Mouse (Mus musculus) bone marrow, adult 2 months (tissue): ENCODE data around the gene Gtf3a. TPM values are rescaled to one million over a fixed set of nuclear protein-coding genes. Genes with fewer than 3 reads are reported as not detected.

Experiments used
- H3K27ac ChIP-seq: fragments of 200-500 bp; 2 replicates; pipeline ENCODE4 v1.5.1; 2012; ENCODE audit warnings: low read depth, mild to moderate bottlenecking, control low read depth, inconsistent platforms, low read length; ENCODE audit not compliant: control insufficient read depth, poor library complexity, insufficient read depth
- H3K4me1 ChIP-seq: fragments of 200-500 bp; 2 replicates; pipeline ENCODE4 v1.6.1; 2011; ENCODE audit warnings: low read length; ENCODE audit not compliant: control insufficient read depth, insufficient read depth
- H3K4me3 ChIP-seq: fragments of 200-500 bp; replicated peaks from 2 replicates; pipeline ENCODE3; 2011; ENCODE audit warnings: mild to moderate bottlenecking, low read depth, low read length, control low read depth; ENCODE audit not compliant: control insufficient read depth
- CTCF ChIP-seq: fragments of 200-500 bp; IDR thresholded peaks from 2 replicates; pipeline ENCODE4 v1.5.1; 2011; ENCODE audit warnings: low read length, control low read depth; ENCODE audit not compliant: control insufficient read depth, insufficient read depth
- POLR2A ChIP-seq: fragments of 200-500 bp; IDR thresholded peaks from 2 replicates; pipeline ENCODE4 v1.6.1; 2011; ENCODE audit warnings: low read depth, mild to moderate bottlenecking, control low read depth, low read length, borderline replicate concordance; ENCODE audit not compliant: control insufficient read depth
- WGBS: fragments of 180-500 bp; shearing (Covaris S2); methylation state at CpG from one replicate; pipeline ENCODE4 v1.1.7; 2018; 5-methylcytosine and 5-hydroxymethylcytosine counted together
- polyA plus RNA-seq: library from polyadenylated mRNA; stranded (reverse); fragments of >200 nt; gene quantifications from 2 replicates; pipeline ENCODE4 v1.2.4, GENCODE M21; 2011; ENCODE audit warnings: low replicate concordance; ENCODE audit not compliant: missing spikeins, insufficient read depth, insufficient read length

The Gtf3a gene
- polyA plus RNA-seq, result 11.9 and 19.4 TPM in 2 replicates

DNA sequence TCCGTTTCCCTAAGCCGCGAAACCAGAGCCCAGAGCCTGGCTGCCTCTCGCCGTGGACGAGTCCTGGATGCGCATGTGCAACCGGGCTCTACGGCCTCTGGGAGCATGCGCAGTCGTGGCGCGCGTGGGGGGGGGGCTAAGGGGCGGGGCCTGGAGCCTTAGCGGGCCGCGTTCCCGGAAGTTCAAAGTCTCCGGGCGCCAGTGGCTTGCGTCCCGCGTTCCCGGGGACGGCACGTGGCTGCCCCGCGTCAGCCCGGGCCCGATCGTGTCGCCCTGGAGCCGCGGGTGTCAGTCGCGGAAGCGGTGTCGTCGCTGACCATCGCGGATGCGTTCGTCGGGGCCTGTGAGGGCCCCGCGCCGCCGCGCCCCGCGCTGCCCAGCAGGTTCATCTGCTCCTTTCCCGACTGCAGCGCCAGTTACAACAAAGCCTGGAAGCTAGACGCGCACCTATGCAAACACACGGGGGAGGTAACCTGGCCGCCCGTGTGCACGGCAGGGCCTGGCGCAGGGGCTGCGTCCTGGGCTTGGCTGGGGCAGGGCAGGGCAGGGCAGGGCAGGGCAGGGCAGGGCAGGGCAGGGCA is at the start of gene Gtf3a:
Gene Gtf3a, plus strand, starts transcription at position 150 of the 581 bp plus-strand sequence.
- peak; percentile 77; the same call in 1 of the 2 replicates for TF ChIP-seq POLR2A
- no peak for TF ChIP-seq CTCF
- Histone ChIP-seq H3K4me3 (peak within 1 kb of the TSS; percentile 93), H3K27ac (peak within 1 kb of the TSS; percentile 67), H3K4me1 (no peaks in the 10 kb centered on the region; the same call in 1 of the 2 replicates)
- WGBS, result under 1% methylated on average over 62 of the region's 62 CpGs

DNA sequence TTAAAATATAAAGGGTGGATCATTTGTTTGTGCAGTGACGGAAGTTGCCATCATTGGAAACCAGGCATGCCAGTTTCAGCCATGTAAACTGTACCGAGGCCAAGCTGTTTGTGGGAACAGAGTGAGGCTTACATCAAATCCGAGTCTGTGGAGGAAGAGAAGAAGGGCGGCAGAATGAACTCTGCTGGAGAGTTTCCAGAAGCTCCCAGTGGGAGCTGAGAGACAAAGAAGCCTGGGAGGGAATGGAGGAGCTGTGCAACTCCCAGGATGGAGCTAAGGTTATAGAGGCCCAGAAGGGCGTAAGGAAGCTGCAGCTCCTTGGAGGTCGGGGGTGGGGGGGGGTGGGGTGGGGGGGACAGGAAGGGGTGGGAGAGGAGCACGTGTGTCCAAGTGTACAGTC is 48.1 kb upstream of the Gtf3a start:
- H3K27ac ChIP-seq, result no peak overlapping the region
- H3K4me1 ChIP-seq, result no peaks in the 10 kb centered on the region; the same call in none of the 2 replicates
- no peak for TF ChIP-seq POLR2A
- no peak for TF ChIP-seq CTCF
- WGBS, result 71% methylated on average over 7 of the region's 7 CpGs
- no peak overlapping the region for H3K4me3 ChIP-seq

DNA sequence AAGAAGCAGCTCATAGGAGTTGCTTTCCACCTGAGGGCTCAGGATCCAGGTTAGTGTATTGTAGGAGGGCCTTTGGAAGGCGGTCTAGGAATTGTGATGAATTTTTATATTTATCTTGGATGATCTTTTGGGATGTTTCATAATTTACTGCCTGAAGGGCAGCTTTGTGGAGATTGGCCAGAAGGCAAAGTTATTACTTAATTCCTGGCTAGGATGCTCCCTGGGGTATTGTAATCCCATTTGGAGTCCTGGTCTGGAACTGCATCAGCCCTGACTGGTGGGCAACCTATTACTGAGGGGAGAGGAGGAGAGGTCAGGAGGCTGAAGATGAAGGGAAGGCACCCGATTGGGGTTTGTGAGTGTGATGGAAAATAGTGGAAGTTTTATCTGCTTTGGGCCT is 47.0 kb upstream of the Gtf3a start:
- no peaks in the 10 kb centered on the region; the same call in none of the 2 replicates for H3K4me1 ChIP-seq
- WGBS, result 73% methylated on average over 2 of the region's 2 CpGs
- TF ChIP-seq POLR2A (no peak), CTCF (no peak)
- no peak overlapping the region for H3K27ac ChIP-seq
- no peak overlapping the region for H3K4me3 ChIP-seq

DNA sequence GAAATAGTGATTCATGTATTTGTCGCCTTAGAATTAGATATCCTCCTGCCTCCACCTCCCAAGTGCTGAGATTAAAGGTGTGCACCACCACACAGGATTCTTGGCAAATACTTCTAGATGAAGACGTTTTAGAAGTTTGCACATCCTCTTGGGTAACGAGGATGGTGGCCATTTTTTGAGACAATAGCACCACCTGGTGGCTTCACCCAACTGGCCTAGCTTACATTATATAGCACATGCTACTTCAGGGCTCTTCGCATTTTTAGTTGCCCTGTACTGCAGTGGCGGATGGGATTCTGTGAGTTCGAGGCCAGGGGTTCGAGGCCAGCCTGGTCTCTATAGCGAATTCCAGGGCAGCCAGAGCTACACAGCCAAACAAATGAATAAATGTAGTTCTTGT is 44.1 kb upstream of the Gtf3a start:
- H3K4me1 ChIP-seq, result no peaks in the 10 kb centered on the region
- H3K27ac ChIP-seq, result no peak overlapping the region
- 13% methylated on average over 8 of the region's 8 CpGs for WGBS
- TF ChIP-seq CTCF, result peak; percentile 42
- TF ChIP-seq POLR2A, result no peak
- no peak overlapping the region for H3K4me3 ChIP-seq

DNA sequence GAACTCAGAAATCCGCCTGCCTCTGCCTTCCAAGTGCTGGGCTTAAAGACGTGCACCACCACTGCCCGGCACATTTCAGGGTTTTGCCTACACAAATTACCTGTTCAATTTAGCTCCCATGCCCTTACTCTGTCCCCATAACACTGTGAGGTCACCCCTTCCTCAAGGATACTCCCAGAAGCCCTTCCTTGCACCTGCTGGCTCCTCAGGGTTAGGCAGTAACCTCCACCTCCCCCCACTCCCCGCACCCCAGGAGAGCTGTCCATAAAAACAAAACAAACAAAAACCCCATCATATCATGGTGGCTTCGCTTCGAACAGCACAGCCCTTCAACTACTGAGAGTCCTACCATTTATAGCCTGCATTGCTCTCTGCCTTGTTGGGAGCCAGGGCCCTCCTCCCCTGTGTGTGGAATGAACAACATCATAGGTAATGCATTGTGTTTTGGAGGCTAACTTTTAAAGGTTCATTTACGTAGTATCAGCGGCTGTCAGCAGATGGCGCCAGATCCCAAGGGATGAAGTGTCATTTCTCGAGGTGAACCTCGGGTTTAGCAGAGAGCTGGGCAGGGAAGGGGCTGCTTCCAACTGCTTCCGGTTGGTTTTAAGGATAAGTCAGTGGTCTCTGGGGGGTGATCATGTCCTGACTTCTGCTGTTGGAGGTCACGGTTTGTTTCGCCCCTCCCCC is 42.8 kb upstream of the Gtf3a start:
- 27% methylated on average over 14 of the region's 14 CpGs for WGBS
- no peak for TF ChIP-seq POLR2A
- peak; percentile 85 for TF ChIP-seq CTCF
- no peaks in the 10 kb centered on the region for H3K4me1 ChIP-seq

DNA sequence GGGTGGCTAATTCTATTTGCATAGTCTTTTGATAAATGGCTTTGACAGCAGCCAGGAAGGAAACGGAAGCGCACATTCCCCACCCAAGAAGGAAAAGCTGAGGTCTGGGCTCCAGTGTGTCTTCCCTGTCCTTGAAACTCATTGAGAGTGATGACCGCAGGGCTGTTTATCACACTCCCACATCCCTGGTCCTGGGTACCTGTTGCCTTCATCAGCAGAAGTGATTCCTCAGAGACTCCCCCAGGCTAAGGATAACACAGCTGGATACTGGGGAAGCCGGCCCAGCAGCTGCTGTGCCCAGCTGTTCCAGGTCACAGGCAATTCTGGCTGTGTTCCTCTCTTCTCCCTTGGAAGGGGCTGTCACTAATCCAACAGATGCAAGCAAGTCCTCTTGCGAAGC is 40.9 kb upstream of the Gtf3a start:
- no peak for TF ChIP-seq POLR2A
- no peak for TF ChIP-seq CTCF
- no peaks in the 10 kb centered on the region for H3K4me1 ChIP-seq
- WGBS, result 68% methylated on average over 5 of the region's 5 CpGs
- no peak overlapping the region for H3K27ac ChIP-seq
- no peak overlapping the region for H3K4me3 ChIP-seq

More for the DNA sequence above, 42.8 kb upstream of the Gtf3a start:
- H3K27ac ChIP-seq, result no peak overlapping the region
- H3K4me3 ChIP-seq, result no peak overlapping the region

DNA sequence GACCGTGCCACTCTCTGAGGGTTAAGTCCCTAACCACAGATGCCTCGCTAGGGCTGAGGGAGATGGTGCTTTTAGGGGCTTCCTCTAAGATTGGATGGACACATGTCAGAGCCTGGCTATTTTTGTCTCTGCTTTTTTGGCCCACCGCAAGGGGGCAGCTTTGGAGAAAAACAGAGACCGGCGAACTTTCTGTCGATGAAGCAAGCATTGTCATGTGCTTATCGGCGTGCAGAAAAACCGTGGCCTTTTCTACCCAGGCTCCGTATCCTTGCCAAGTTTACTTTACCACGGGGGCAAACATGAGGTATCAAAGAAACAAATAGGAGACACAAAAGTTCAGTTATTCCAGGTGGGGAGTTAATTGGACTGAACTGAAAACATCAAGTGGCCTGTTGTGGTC is 39.8 kb upstream of the Gtf3a start:
- TF ChIP-seq CTCF (no peak), POLR2A (no peak)
- no peak overlapping the region for H3K4me3 ChIP-seq
- no peak overlapping the region for H3K27ac ChIP-seq
- 56% methylated on average over 11 of the region's 11 CpGs for WGBS
- H3K4me1 ChIP-seq, result no peaks in the 10 kb centered on the region

DNA sequence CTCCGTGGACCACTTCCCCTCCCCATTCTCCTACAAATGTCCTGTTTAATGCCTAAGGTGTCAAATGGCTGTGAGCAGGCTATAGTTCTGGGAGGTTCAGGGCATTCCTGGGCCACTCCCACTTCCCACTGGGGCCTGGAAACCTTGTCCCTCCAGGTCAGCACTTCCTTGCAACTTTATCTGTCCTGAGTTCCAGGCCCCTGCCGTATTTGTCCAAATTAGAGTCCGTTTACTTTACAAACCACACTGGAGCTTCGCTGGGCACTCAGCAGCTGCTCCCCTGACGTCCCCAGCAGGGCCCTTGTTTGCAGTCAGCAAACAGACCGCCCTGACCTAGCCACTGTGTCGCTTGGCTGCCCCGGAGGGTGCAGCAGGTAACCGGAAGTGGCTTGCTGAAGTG is 36.3 kb upstream of the Gtf3a start:
- H3K4me1 ChIP-seq, result no peaks in the 10 kb centered on the region
- TF ChIP-seq POLR2A (no peak), CTCF (no peak)
- WGBS, result 12% methylated on average over 9 of the region's 9 CpGs
- peak overlapping the region; percentile 12; the same call in 1 of the 2 replicates for H3K27ac ChIP-seq
- no peak overlapping the region for H3K4me3 ChIP-seq
